In the genomic region with DNA sequence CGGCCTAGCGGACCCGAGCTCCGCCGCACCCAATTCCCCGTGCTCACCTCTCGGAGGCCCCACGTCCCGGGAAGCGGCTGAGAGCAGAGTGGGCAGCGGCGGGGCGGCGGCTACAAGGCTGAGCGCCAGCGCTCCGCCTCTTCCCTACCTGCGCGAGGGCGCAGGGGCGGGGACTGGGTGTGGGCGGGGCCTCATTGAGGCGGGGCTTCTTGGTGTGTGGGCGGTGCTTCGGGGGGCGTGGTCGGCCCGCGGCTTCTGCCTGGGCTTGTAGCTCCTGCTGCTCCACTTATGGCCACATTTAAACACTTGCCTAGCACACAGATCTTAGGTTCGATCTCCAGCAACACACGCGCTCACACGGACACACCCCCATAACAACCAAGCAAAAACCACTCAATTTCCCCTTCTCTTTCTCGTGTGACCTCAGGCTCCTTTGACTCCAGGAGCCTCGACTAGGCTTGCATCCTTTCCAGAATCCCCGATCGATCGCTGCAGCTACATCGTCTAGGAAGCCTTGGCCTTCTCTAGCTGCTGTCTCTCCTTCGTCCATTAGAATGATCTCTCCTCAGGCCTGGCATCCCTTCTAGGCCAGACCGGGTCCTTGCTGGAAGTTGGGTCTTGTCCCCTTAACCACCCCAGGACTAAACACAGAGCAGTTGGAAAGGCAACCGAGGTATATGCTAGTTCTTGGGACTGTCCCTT, we compare ENCODE assay signal across 8 mouse cellular contexts. TPM values are rescaled to one million over a fixed set of nuclear protein-coding genes. Genes with fewer than 3 reads are reported as not detected.
DNase-seq lines count a peak whose midpoint lies in the region; ATAC-seq and TF ChIP-seq lines count a peak whose summit lies in the region.

No protein-coding gene starts in this region.

- H3K27me3 ChIP-seq in forebrain, embryonic 16.5 days (replicated peaks; ENCODE audit: control insufficient read depth, insufficient read depth, low read length) = peaks cover 23% of the 10 kb centered on the region
- H3K27me3 ChIP-seq in hindbrain, embryonic 12.5 days = peaks cover 54% of the 10 kb centered on the region
- H3K27me3 ChIP-seq in liver, adult 2 months (ENCODE audit: control insufficient read depth, insufficient read depth, low read length) = no peaks in the 10 kb centered on the region
- H3K27me3 ChIP-seq in stomach, embryonic 16.5 days (ENCODE audit: control insufficient read depth, insufficient read depth, low read length) = no peaks in the 10 kb centered on the region

- peak overlapping the region; percentile 49 for H3K9ac ChIP-seq in forebrain, embryonic 16.5 days (replicated peaks; ENCODE audit: low read depth, low read length)
- peak overlapping the region; percentile 47 for H3K9ac ChIP-seq in hindbrain, embryonic 12.5 days
- H3K9ac ChIP-seq in liver, adult 2 months (ENCODE audit: low read depth, low read length) = peak overlapping the region; percentile 90
- H3K9ac ChIP-seq in stomach, embryonic 16.5 days (ENCODE audit: low read length) = peak overlapping the region; percentile 82

- peak; percentile 54; the same call in 1 of the 2 replicates for TF ChIP-seq POLR2A in liver, adult 2 months (IDR thresholded peaks at IDR 0.05; ENCODE audit: extremely low read depth, insufficient read depth, low read length)

- no peaks in the 10 kb centered on the region for H3K9me3 ChIP-seq in forebrain, embryonic 16.5 days (ENCODE audit: control insufficient read depth, low read length)
- H3K9me3 ChIP-seq in hindbrain, embryonic 12.5 days (replicated peaks) = no peaks in the 10 kb centered on the region
- no peaks in the 10 kb centered on the region for H3K9me3 ChIP-seq in stomach, embryonic 16.5 days (replicated peaks; ENCODE audit: control insufficient read depth, low read length)

- no peak for TF ChIP-seq CTCF in liver, adult 2 months (IDR thresholded peaks at IDR 0.05; ENCODE audit: low read depth, low read length)

- peaks cover 3% of the 10 kb centered on the region; the same call in 1 of the 2 replicates for H3K79me2 ChIP-seq in liver, adult 2 months (ENCODE audit: control insufficient read depth, insufficient read depth, low read length)

- ATAC-seq in forebrain, embryonic 16.5 days = 0 out of 2 replicates have a peak, but pooled peaks have one; percentile 36
- ATAC-seq in hindbrain, embryonic 12.5 days (ENCODE audit: low FRiP score) = 0 out of 2 replicates have a peak, but pooled peaks have one; percentile 36
- ATAC-seq in stomach, embryonic 16.5 days (ENCODE audit: insufficient read depth, low FRiP score) = peak; percentile 66

- peaks cover 26% of the 10 kb centered on the region for H3K4me1 ChIP-seq in forebrain, embryonic 16.5 days (replicated peaks; ENCODE audit: control insufficient read depth, insufficient read depth, low read length)
- peaks cover 38% of the 10 kb centered on the region for H3K4me1 ChIP-seq in hindbrain, embryonic 12.5 days
- peaks cover 29% of the 10 kb centered on the region for H3K4me1 ChIP-seq in liver, adult 2 months (ENCODE audit: control insufficient read depth, insufficient read depth, low read length)
- H3K4me1 ChIP-seq in stomach, embryonic 16.5 days (ENCODE audit: control insufficient read depth, insufficient read depth, low read length) = peaks cover 39% of the 10 kb centered on the region

- H3K4me3 ChIP-seq in forebrain, embryonic 16.5 days (replicated peaks; ENCODE audit: low read length) = peak overlapping the region; percentile 47
- peak overlapping the region; percentile 42 for H3K4me3 ChIP-seq in hindbrain, embryonic 12.5 days
- peak overlapping the region; percentile 79 for H3K4me3 ChIP-seq in liver, adult 2 months (ENCODE audit: insufficient read depth, low read depth, low read length)
- peak overlapping the region; percentile 77 for H3K4me3 ChIP-seq in stomach, embryonic 16.5 days (replicated peaks; ENCODE audit: low read length)

- WGBS in forebrain, embryonic 16.5 days = 12% methylated on average over 42 of the region's 42 CpGs
- WGBS in hindbrain, embryonic 12.5 days = 13% methylated on average over 41 of the region's 42 CpGs
- WGBS in liver, adult 2 months = 17% methylated on average over 42 of the region's 42 CpGs
- 12% methylated on average over 42 of the region's 42 CpGs for WGBS in stomach, embryonic 16.5 days

- peak overlapping the region; percentile 65 for H3K4me2 ChIP-seq in forebrain, embryonic 16.5 days (ENCODE audit: low read length)
- H3K4me2 ChIP-seq in hindbrain, embryonic 12.5 days (replicated peaks) = peak overlapping the region; percentile 56
- H3K4me2 ChIP-seq in stomach, embryonic 16.5 days (ENCODE audit: low read depth, low read length) = peak overlapping the region; percentile 65

- H3K27ac ChIP-seq in forebrain, embryonic 16.5 days (ENCODE audit: low read length) = no peak overlapping the region
- no peak overlapping the region for H3K27ac ChIP-seq in hindbrain, embryonic 12.5 days
- H3K27ac ChIP-seq in liver, adult 2 months (replicated peaks; ENCODE audit: insufficient read depth, low read depth, low read length) = peak overlapping the region; percentile 81
- no peak overlapping the region for H3K27ac ChIP-seq in stomach, embryonic 16.5 days (ENCODE audit: low read length)

- H3K36me3 ChIP-seq in forebrain, embryonic 16.5 days (ENCODE audit: control insufficient read depth, insufficient read depth) = no peaks in the 10 kb centered on the region
- H3K36me3 ChIP-seq in hindbrain, embryonic 12.5 days = no peaks in the 10 kb centered on the region
- H3K36me3 ChIP-seq in liver, adult 2 months (ENCODE audit: control insufficient read depth, insufficient read depth, low read length) = no peaks in the 10 kb centered on the region
- H3K36me3 ChIP-seq in stomach, embryonic 16.5 days (ENCODE audit: control insufficient read depth, insufficient read depth, low read length) = no peaks in the 10 kb centered on the region

- peak; percentile 91 for DNase-seq in ES-CJ7 (ENCODE audit: low read depth, low spot score)
- peak; percentile 87 for DNase-seq in adrenal gland, postnatal 25 days
- peak; percentile 60 for DNase-seq in liver, adult 2 months (ENCODE audit: extremely low read depth, low read depth, low spot score)
- DNase-seq in monocyte, adult 2 months (ENCODE audit: low read depth in 1 of 2, low spot score in 2 of 2) = peak; percentile 50 to 86
- no peak for DNase-seq in cerebellum, adult 11-12 months

RNA-seq across cellular contexts. Expression of a gene that starts 2.5 kb away (rescaled TPM):
- 17.7 and 24.6 TPM in 2 replicates for total RNA-seq in adrenal gland, postnatal 25 days (2021)
- polyA plus RNA-seq in forebrain, embryonic 16.5 days (2015; fragmentation: Nextera tagmentation; extraction: Ambion mirVana) = 1.0 and 1.5 TPM in 2 replicates
- 3.7 and 4.5 TPM in 2 replicates for polyA plus RNA-seq in hindbrain, embryonic 12.5 days (2016; fragmentation: Nextera tagmentation; extraction: Ambion mirVana)
- total RNA-seq in liver, adult 2 months (2014; rRNA removed) = 3.1 and 4.1 TPM in 2 replicates
- 15.0 and 17.8 TPM in 2 replicates for polyA plus RNA-seq in liver, adult 2 months (2012; rRNA removed)
- polyA plus RNA-seq in stomach, embryonic 16.5 days (2015; fragmentation: Nextera tagmentation; extraction: Ambion mirVana) = 8.2 and 9.3 TPM in 2 replicates

RNA-seq across cellular contexts. Expression of a gene that starts 29.1 kb away (rescaled TPM):
- 9.2 and 13.0 TPM in 2 replicates for total RNA-seq in adrenal gland, postnatal 25 days (2021)
- 2.9 and 3.2 TPM in 2 replicates for polyA plus RNA-seq in forebrain, embryonic 16.5 days (2015; fragmentation: Nextera tagmentation; extraction: Ambion mirVana)
- 0.34 and 0.43 TPM in 2 replicates for polyA plus RNA-seq in hindbrain, embryonic 12.5 days (2016; fragmentation: Nextera tagmentation; extraction: Ambion mirVana)
- total RNA-seq in liver, adult 2 months (2014; rRNA removed) = 0.27 TPM in 1 of 2 replicates, not detected in the other
- not detected in 2 replicates for polyA plus RNA-seq in liver, adult 2 months (2012; rRNA removed)
- 1.1 and 1.6 TPM in 2 replicates for polyA plus RNA-seq in stomach, embryonic 16.5 days (2015; fragmentation: Nextera tagmentation; extraction: Ambion mirVana)

RNA-seq across cellular contexts. Expression of a gene that starts 29.8 kb away (rescaled TPM):
- 18.7 and 25.4 TPM in 2 replicates for total RNA-seq in adrenal gland, postnatal 25 days (2021)
- 16.6 TPM in 2 replicates for polyA plus RNA-seq in forebrain, embryonic 16.5 days (2015; fragmentation: Nextera tagmentation; extraction: Ambion mirVana)
- polyA plus RNA-seq in hindbrain, embryonic 12.5 days (2016; fragmentation: Nextera tagmentation; extraction: Ambion mirVana) = 4.5 and 5.9 TPM in 2 replicates
- total RNA-seq in liver, adult 2 months (2014; rRNA removed) = 2.6 and 4.8 TPM in 2 replicates
- polyA plus RNA-seq in liver, adult 2 months (2012; rRNA removed) = 5.6 and 6.1 TPM in 2 replicates
- 19.6 and 24.8 TPM in 2 replicates for polyA plus RNA-seq in stomach, embryonic 16.5 days (2015; fragmentation: Nextera tagmentation; extraction: Ambion mirVana)

RNA-seq across cellular contexts. Expression of a gene that starts 38.0 kb away (rescaled TPM):
- not detected in 2 replicates for total RNA-seq in adrenal gland, postnatal 25 days (2021)
- polyA plus RNA-seq in forebrain, embryonic 16.5 days (2015; fragmentation: Nextera tagmentation; extraction: Ambion mirVana) = 0.27 TPM in 1 of 2 replicates, not detected in the other
- 0.15 TPM in 1 of 2 replicates, not detected in the other for polyA plus RNA-seq in hindbrain, embryonic 12.5 days (2016; fragmentation: Nextera tagmentation; extraction: Ambion mirVana)
- total RNA-seq in liver, adult 2 months (2014; rRNA removed) = not detected in 2 replicates
- polyA plus RNA-seq in liver, adult 2 months (2012; rRNA removed) = not detected in 2 replicates
- not detected in 2 replicates for polyA plus RNA-seq in stomach, embryonic 16.5 days (2015; fragmentation: Nextera tagmentation; extraction: Ambion mirVana)

RNA-seq across cellular contexts. Expression of a gene that starts 43.0 kb away (rescaled TPM):
- 32.7 and 34.1 TPM in 2 replicates for total RNA-seq in adrenal gland, postnatal 25 days (2021)
- polyA plus RNA-seq in forebrain, embryonic 16.5 days (2015; fragmentation: Nextera tagmentation; extraction: Ambion mirVana) = 15.0 and 17.1 TPM in 2 replicates
- 23.6 and 27.6 TPM in 2 replicates for polyA plus RNA-seq in hindbrain, embryonic 12.5 days (2016; fragmentation: Nextera tagmentation; extraction: Ambion mirVana)
- 2.0 and 3.2 TPM in 2 replicates for total RNA-seq in liver, adult 2 months (2014; rRNA removed)
- 5.7 and 7.3 TPM in 2 replicates for polyA plus RNA-seq in liver, adult 2 months (2012; rRNA removed)
- polyA plus RNA-seq in stomach, embryonic 16.5 days (2015; fragmentation: Nextera tagmentation; extraction: Ambion mirVana) = 4.8 and 5.1 TPM in 2 replicates
